Mouse (Mus musculus): Measurements from ENCODE around the gene Clcn3.

DNA sequence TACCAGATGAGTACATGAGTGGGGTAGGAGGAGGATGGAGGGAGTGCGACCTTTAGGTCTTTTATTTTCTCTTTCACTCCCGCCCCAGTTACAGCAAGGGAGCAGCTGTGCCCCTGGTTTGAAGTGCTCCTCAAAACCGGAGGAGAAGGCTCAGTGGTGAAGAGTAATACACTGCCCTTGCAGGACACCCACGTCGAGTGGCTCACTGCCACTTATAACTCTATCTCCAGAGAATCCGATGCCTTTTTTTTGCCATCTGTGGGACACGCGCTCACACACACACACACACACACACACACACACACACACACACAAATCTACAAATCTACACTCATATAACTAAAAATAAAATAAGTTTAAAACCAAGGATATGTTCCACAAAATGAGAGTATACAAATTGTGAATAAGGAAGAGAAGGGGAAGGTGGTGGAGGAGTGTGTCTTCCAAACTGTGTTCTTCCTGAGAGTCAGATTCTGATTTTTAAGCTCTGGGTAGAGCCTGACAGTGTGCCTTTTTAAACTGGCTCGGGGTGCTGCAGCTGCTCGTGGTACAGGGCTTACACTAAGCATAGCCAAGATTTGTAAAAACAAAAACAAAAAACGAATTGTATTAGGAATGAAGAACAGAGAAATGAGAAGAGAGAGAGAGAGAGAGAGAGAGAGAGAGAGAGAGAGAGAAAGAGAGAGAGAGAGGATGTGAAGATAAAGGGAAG, 93.8 kb downstream of the Clcn3 start:
- TF ChIP-seq CTCF (IDR thresholded peaks at IDR 0.05) = no peak
- TF ChIP-seq EP300 (IDR thresholded peaks at IDR 0.05) = no peak
